In the genomic region with DNA sequence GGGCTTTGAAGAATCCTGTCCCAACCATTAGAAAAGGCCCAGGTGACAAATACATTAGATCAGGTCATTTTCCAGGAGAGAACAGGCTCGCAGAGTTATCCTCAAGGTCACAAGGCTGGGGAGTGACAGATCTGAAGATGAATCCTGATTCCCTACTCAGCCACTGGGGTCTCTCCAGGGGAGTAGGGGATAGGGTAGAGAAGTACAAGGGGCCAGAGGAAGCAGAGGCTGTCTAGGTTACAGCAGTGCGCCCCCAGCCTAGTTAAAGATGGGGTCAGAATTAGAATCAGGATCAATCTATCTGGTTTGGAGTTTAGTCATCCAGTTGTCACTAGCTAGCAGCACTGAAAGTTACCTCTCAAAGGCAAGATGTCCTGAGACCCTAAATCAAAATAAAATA, we compare ENCODE assay signal across 10 mouse cellular contexts. TPM values are rescaled to one million over a fixed set of nuclear protein-coding genes. Genes with fewer than 3 reads are reported as not detected.
DNase-seq lines count a peak whose midpoint lies in the region; ATAC-seq and TF ChIP-seq lines count a peak whose summit lies in the region.
"Had no signal": no experiment of that assay in that cellular context is flagged by ENCODE, and none has a peak within 500 bp of the region (broad histone marks: within the 10 kb centered on the region; RNA-seq: fewer than 3 reads in every experiment).

No protein-coding gene starts in this region.

- no peak for TF ChIP-seq CTCF in cortical plate, adult 2 months (IDR thresholded peaks at IDR 0.05; ENCODE audit: extremely low read depth, insufficient read depth, low read length)

- 72% methylated on average over 2 of the region's 2 CpGs for WGBS in heart, embryonic 12.5 days
- WGBS in hindbrain, embryonic 11.5 days: 72% methylated on average over 2 of the region's 2 CpGs
- 75% methylated on average over 2 of the region's 2 CpGs for WGBS in midbrain, embryonic 10.5 days

- H3K36me3 ChIP-seq in heart, embryonic 12.5 days: no peaks in the 10 kb centered on the region
- no peaks in the 10 kb centered on the region for H3K36me3 ChIP-seq in hindbrain, embryonic 11.5 days (ENCODE audit: control insufficient read depth, insufficient read depth, low read length)
- H3K36me3 ChIP-seq in midbrain, embryonic 10.5 days: no peaks in the 10 kb centered on the region

- H3K4me2 ChIP-seq in heart, embryonic 12.5 days: peak overlapping the region; percentile 97
- H3K4me2 ChIP-seq in hindbrain, embryonic 11.5 days (replicated peaks; ENCODE audit: low read depth, low read length): peak overlapping the region; percentile 61

- H3K9me3 ChIP-seq in heart, embryonic 12.5 days (replicated peaks): no peaks in the 10 kb centered on the region
- H3K9me3 ChIP-seq in hindbrain, embryonic 11.5 days (ENCODE audit: control insufficient read depth, low read length): no peaks in the 10 kb centered on the region
- no peaks in the 10 kb centered on the region for H3K9me3 ChIP-seq in midbrain, embryonic 10.5 days (replicated peaks)

- TF ChIP-seq POLR2A in cortical plate, adult 2 months (IDR thresholded peaks at IDR 0.05; ENCODE audit: extremely low read depth, insufficient read depth, low read length): no peak

- H3K4me1 ChIP-seq in heart, embryonic 12.5 days (replicated peaks): peaks cover 7% of the 10 kb centered on the region; the same call in 1 of the 2 replicates
- peaks cover 12% of the 10 kb centered on the region for H3K4me1 ChIP-seq in cortical plate, adult 2 months (ENCODE audit: control insufficient read depth, insufficient read depth, low read length)
- H3K4me1 ChIP-seq in hindbrain, embryonic 11.5 days (replicated peaks; ENCODE audit: control insufficient read depth, insufficient read depth, low read length): peaks cover 2% of the 10 kb centered on the region; the same call in 1 of the 2 replicates
- H3K4me1 ChIP-seq in midbrain, embryonic 10.5 days: peaks cover 33% of the 10 kb centered on the region

- peaks cover 51% of the 10 kb centered on the region for H3K27me3 ChIP-seq in heart, embryonic 12.5 days (replicated peaks)
- H3K27me3 ChIP-seq in hindbrain, embryonic 11.5 days (ENCODE audit: control insufficient read depth, insufficient read depth, low read length): no peaks in the 10 kb centered on the region
- peaks cover 48% of the 10 kb centered on the region for H3K27me3 ChIP-seq in midbrain, embryonic 10.5 days (ENCODE audit: low read depth, poor library complexity, severe bottlenecking)

- DNase-seq in heart, adult 8-10 months (ENCODE audit: low spot score): no peak
- no peak for DNase-seq in hindbrain, embryonic 11.5 days (ENCODE audit: low spot score)
- DNase-seq in midbrain, embryonic 10.5 days (ENCODE audit: low spot score): no peak
- no peak for DNase-seq in adrenal gland, adult 18-20 months (ENCODE audit: low spot score in 2 of 2)
- no peak for DNase-seq in adrenal gland, postnatal 36 days
- DNase-seq: lung, postnatal 14 days had no signal

- H3K27ac ChIP-seq in heart, embryonic 12.5 days (ENCODE audit: poor library complexity, severe bottlenecking): no peak overlapping the region
- H3K27ac ChIP-seq in cortical plate, adult 2 months (ENCODE audit: insufficient read depth, low read length): peak overlapping the region; percentile 98
- H3K27ac ChIP-seq in hindbrain, embryonic 11.5 days (ENCODE audit: low read depth, low read length): 0 out of 2 replicates have a peak overlapping the region, but pooled peaks have one; percentile 86
- H3K27ac ChIP-seq in midbrain, embryonic 10.5 days (replicated peaks): peak overlapping the region; percentile 91

- peak overlapping the region; percentile 52 for H3K4me3 ChIP-seq in heart, embryonic 12.5 days
- H3K4me3 ChIP-seq in cortical plate, adult 2 months (ENCODE audit: insufficient read depth, low read length): peak overlapping the region; percentile 90
- H3K4me3 ChIP-seq in hindbrain, embryonic 11.5 days (ENCODE audit: low read depth, low read length): peak overlapping the region; percentile 71
- peak overlapping the region; percentile 68 for H3K4me3 ChIP-seq in midbrain, embryonic 10.5 days

- no peak overlapping the region for H3K9ac ChIP-seq in heart, embryonic 12.5 days
- peak overlapping the region; percentile 89 for H3K9ac ChIP-seq in hindbrain, embryonic 11.5 days (ENCODE audit: low read depth, low read length)

- no peak for ATAC-seq in heart, embryonic 12.5 days (ENCODE audit: insufficient number of reproducible peaks, low FRiP score)
- ATAC-seq in hindbrain, embryonic 11.5 days (ENCODE audit: low FRiP score): peak; percentile 60; the same call in 1 of the 2 replicates
- no peak for ATAC-seq in megakaryocyte-erythroid progenitor cell, adult 5-6 weeks (replicated peaks; ENCODE audit: low FRiP score, low TSS enrichment, poor library complexity, severe bottlenecking)

RNA-seq across cellular contexts. Expression of a gene that starts 0.3 kb away (rescaled TPM):
- 10.8 and 12.3 TPM in 2 replicates for polyA plus RNA-seq in heart, embryonic 12.5 days (2016; fragmentation: Nextera tagmentation; extraction: Ambion mirVana)
- under 1 TPM; 0.12 to 0.38 (median 0.20) TPM for total RNA-seq in heart, adult 8-10 months (2022)
- polyA plus RNA-seq in cortical plate, adult 2 months (2012; rRNA removed): 121 and 124 TPM in 2 replicates
- polyA plus RNA-seq in hindbrain, embryonic 11.5 days (2014; fragmentation: Nextera tagmentation; extraction: Ambion mirVana): 67.2 and 68.4 TPM in 2 replicates
- 43.3 and 81.8 TPM in 2 replicates for polyA plus RNA-seq in midbrain, embryonic 10.5 days (2016; fragmentation: Nextera tagmentation; extraction: Ambion mirVana)
- total RNA-seq in megakaryocyte-erythroid progenitor cell, adult 5-6 weeks (2014; fragmentation: Nextera tagmentation): 109 and 115 TPM in 2 replicates
- 66.5 and 114 TPM in 2 replicates for total RNA-seq in megakaryocyte-erythroid progenitor cell, adult 5-6 weeks (2017)
- total RNA-seq in adrenal gland, adult 18-20 months (2021): under 1 TPM; 0.80 to 0.90 TPM
- 1 to 10 TPM; 1.3 to 1.9 TPM for total RNA-seq in adrenal gland, postnatal 36 days (2021)

RNA-seq across cellular contexts. Expression of a gene that starts 12.2 kb away (rescaled TPM):
- not detected in 2 replicates for polyA plus RNA-seq in heart, embryonic 12.5 days (2016; fragmentation: Nextera tagmentation; extraction: Ambion mirVana)
- total RNA-seq in heart, adult 8-10 months (2022): not detected
- 0.35 TPM in 1 of 2 replicates, not detected in the other for polyA plus RNA-seq in cortical plate, adult 2 months (2012; rRNA removed)
- polyA plus RNA-seq in hindbrain, embryonic 11.5 days (2014; fragmentation: Nextera tagmentation; extraction: Ambion mirVana): not detected in 2 replicates
- polyA plus RNA-seq in midbrain, embryonic 10.5 days (2016; fragmentation: Nextera tagmentation; extraction: Ambion mirVana): not detected in 2 replicates
- not detected in 2 replicates for total RNA-seq in megakaryocyte-erythroid progenitor cell, adult 5-6 weeks (2014; fragmentation: Nextera tagmentation)
- total RNA-seq in megakaryocyte-erythroid progenitor cell, adult 5-6 weeks (2017): not detected in 2 replicates
- total RNA-seq in adrenal gland, adult 18-20 months (2021): not detected
- total RNA-seq in adrenal gland, postnatal 36 days (2021): not detected
- total RNA-seq: gastrocnemius, postnatal 4 days had no signal

Comparison
In these comparisons a context has a peak if more than half of its experiments do, and no peak if none do; other contexts are left out.
1. RNA of a gene that starts 0.3 kb away (total RNA-seq): 66.5 to 115 TPM in megakaryocyte-erythroid progenitor cell, adult 5-6 weeks; 1.3 to 1.9 TPM in adrenal gland, postnatal 36 days, 0.80 to 0.90 TPM in adrenal gland, adult 18-20 months and 0.12 to 0.38 TPM in heart, adult 8-10 months; every median in the first group is over 10 times any median in the second.
2. Peak in every context shown above with its lines, with median percentiles within 50 percentile points of each other: H3K4me3 ChIP-seq.